Mouse (Mus musculus) E14TG2a.4 (cell line): ENCODE results near the gene Slc35d3.

Experiments
- CTCF ChIP-seq: conservative IDR thresholded peaks from 2 replicates; pipeline ENCODE4 v1.5.1; 2014; ENCODE audit warnings: low read length
- POU5F1 ChIP-seq: IDR thresholded peaks from 2 replicates; pipeline ENCODE4 v1.6.1; 2014; ENCODE audit warnings: low read length, borderline replicate concordance

DNA sequence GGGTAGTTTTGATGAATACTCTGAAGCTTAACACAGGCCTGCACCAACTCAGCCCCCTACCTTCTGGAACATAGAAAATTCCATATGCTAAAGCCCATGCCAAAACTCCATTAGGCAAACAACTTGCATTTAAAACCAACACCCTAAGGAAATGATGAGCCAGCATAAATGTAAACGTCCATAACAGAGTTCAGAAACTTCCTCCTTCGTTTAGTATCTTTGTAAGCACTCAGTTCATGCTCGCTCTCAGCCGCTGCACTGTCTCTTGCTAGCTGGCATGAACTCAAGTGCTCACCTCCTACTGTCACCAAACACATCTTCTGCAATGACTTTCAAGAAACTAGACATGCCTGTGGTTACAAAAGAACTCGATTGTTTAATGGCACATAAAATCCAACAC lies 24.1 kb upstream of the Slc35d3 start:
- no peak for TF ChIP-seq CTCF
- no peak for TF ChIP-seq POU5F1
